Comparison of ENCODE assay signal across 11 mouse cellular contexts in genomic region chr5:51941255-51941924, GRCm38 (mm10).
DNase-seq lines count a peak whose midpoint lies in the region; ATAC-seq and TF ChIP-seq lines count a peak whose summit lies in the region.
"Had no signal": no experiment of that assay in that cellular context is flagged by ENCODE, and none has a peak within 500 bp of the region (broad histone marks: within the 10 kb centered on the region; RNA-seq: fewer than 3 reads in every experiment).

No protein-coding gene starts in this region.

- H3K27me3 ChIP-seq in liver, embryonic 11.5 days (replicated peaks; ENCODE audit: control insufficient read depth, insufficient read depth, low read length): no peaks in the 10 kb centered on the region
- no peaks in the 10 kb centered on the region for H3K27me3 ChIP-seq in myocyte (ENCODE audit: control insufficient read depth, insufficient read depth, insufficient read length)
- no peaks in the 10 kb centered on the region for H3K27me3 ChIP-seq in forebrain, embryonic 10.5 days (ENCODE audit: poor library complexity, severe bottlenecking)
- H3K27me3 ChIP-seq: embryonic facial prominence, embryonic 12.5 days; megakaryocyte, embryonic 14.5 days had no signal

- H3K4me3 ChIP-seq in liver, embryonic 11.5 days (ENCODE audit: low read depth, low read length): no peak overlapping the region
- no peak overlapping the region for H3K4me3 ChIP-seq in myocyte
- no peak overlapping the region for H3K4me3 ChIP-seq in forebrain, embryonic 10.5 days
- H3K4me3 ChIP-seq: embryonic facial prominence, embryonic 12.5 days; megakaryocyte, embryonic 14.5 days had no signal

- no peaks in the 10 kb centered on the region for H3K4me1 ChIP-seq in liver, embryonic 11.5 days (replicated peaks; ENCODE audit: control insufficient read depth, insufficient read depth, low read length)
- no peaks in the 10 kb centered on the region for H3K4me1 ChIP-seq in forebrain, embryonic 10.5 days
- H3K4me1 ChIP-seq: embryonic facial prominence, embryonic 12.5 days; megakaryocyte, embryonic 14.5 days had no signal

- no peaks in the 10 kb centered on the region for H3K36me3 ChIP-seq in liver, embryonic 11.5 days (ENCODE audit: control insufficient read depth, insufficient read depth, low read length)
- H3K36me3 ChIP-seq in myocyte (ENCODE audit: control insufficient read depth, insufficient read depth): no peaks in the 10 kb centered on the region
- H3K36me3 ChIP-seq in forebrain, embryonic 10.5 days (replicated peaks): no peaks in the 10 kb centered on the region
- H3K36me3 ChIP-seq: embryonic facial prominence, embryonic 12.5 days had no signal

- WGBS in liver, embryonic 11.5 days: 28% methylated on average over 8 of the region's 8 CpGs
- WGBS in forebrain, embryonic 10.5 days: 70% methylated on average over 8 of the region's 8 CpGs

- no peak overlapping the region for H3ac ChIP-seq in myocyte (ENCODE audit: control insufficient read depth, insufficient read length)

- H3K27ac ChIP-seq in liver, embryonic 11.5 days (ENCODE audit: low read depth, low read length): no peak overlapping the region
- H3K27ac ChIP-seq in forebrain, embryonic 10.5 days: no peak overlapping the region
- H3K27ac ChIP-seq: embryonic facial prominence, embryonic 12.5 days had no signal

- H3K79me2 ChIP-seq in myocyte (ENCODE audit: control insufficient read depth, insufficient read depth): no peaks in the 10 kb centered on the region

- H3K4me2 ChIP-seq in liver, embryonic 11.5 days: peak overlapping the region; percentile 41; the same call in 1 of the 2 replicates
- H3K4me2 ChIP-seq in myocyte (ENCODE audit: low read depth): peak overlapping the region; percentile 51
- H3K4me2 ChIP-seq: embryonic facial prominence, embryonic 12.5 days had no signal

- DNase-seq in kidney, postnatal 10 days: peak; percentile 25
- DNase-seq in kidney, adult 18-20 months: no peak
- peak; percentile 33 for DNase-seq in liver, embryonic 11.5 days (ENCODE audit: low spot score)
- no peak for DNase-seq in forebrain, embryonic 10.5 days (ENCODE audit: extremely low spot score, low spot score)
- no peak for DNase-seq in right cerebral cortex, adult 18-20 months
- DNase-seq in testis, postnatal 10 days (ENCODE audit: low spot score): no peak
- DNase-seq: adrenal gland, postnatal 14 days had no signal

- ATAC-seq in common myeloid progenitor, adult 5-6 weeks (replicated peaks; ENCODE audit: low read depth, poor library complexity, severe bottlenecking): peak; percentile 97
- ATAC-seq in liver, embryonic 11.5 days (replicated peaks; ENCODE audit: low FRiP score): peak; percentile 81

- no peak for TF ChIP-seq POLR2A in myocyte (IDR thresholded peaks at IDR 0.05; ENCODE audit: insufficient read length, low read depth)

- H3K9me3 ChIP-seq in liver, embryonic 11.5 days (ENCODE audit: control insufficient read depth, low read length): no peaks in the 10 kb centered on the region
- H3K9me3 ChIP-seq in forebrain, embryonic 10.5 days: no peaks in the 10 kb centered on the region
- H3K9me3 ChIP-seq: embryonic facial prominence, embryonic 12.5 days had no signal

- H3K9ac ChIP-seq in liver, embryonic 11.5 days (ENCODE audit: low read depth, low read length): no peak overlapping the region
- H3K9ac ChIP-seq: embryonic facial prominence, embryonic 12.5 days had no signal

TF ChIP-seq in myocyte, 11 proteins besides CTCF, POLR2A, EP300 and RAD21:
- TF ChIP-seq MAX (IDR thresholded peaks at IDR 0.05; ENCODE audit: low read depth) (no peak), USF1 (IDR thresholded peaks at IDR 0.05; ENCODE audit: low read depth) (no peak), MYOG (IDR thresholded peaks at IDR 0.05; ENCODE audit: control insufficient read depth in 1 of 3, insufficient read depth in 1 of 3, insufficient read length in 2 of 3, low read depth in 2 of 3) (no peak), E2F4 (IDR thresholded peaks at IDR 0.05; ENCODE audit: insufficient read depth) (no peak), SRF (IDR thresholded peaks at IDR 0.05; ENCODE audit: control insufficient read depth, insufficient read length, low read depth) (no peak), POLR2AphosphoS2 (IDR thresholded peaks at IDR 0.05; ENCODE audit: insufficient read length, low read depth) (no peak), TCF3 (IDR thresholded peaks at IDR 0.05; ENCODE audit: insufficient read length, low read depth) (no peak), TCF12 (IDR thresholded peaks at IDR 0.05; ENCODE audit: insufficient read depth, poor library complexity, severe bottlenecking) (no peak), CEBPB (IDR thresholded peaks at IDR 0.05; ENCODE audit: insufficient read depth, poor library complexity, severe bottlenecking) (no peak)
TF ChIP-seq in myocyte: peak in this region for 0.

Comparison
In these comparisons a context has a peak if more than half of its experiments do, and no peak if none do; other contexts are left out.
1. DNase-seq: peak in kidney, postnatal 10 days (single experiment) and liver, embryonic 11.5 days (single experiment); none in kidney, adult 18-20 months (single experiment), forebrain, embryonic 10.5 days (single experiment), right cerebral cortex, adult 18-20 months (single experiment) and testis, postnatal 10 days (single experiment).